Mouse (Mus musculus): Measurements from ENCODE around the gene Cort. TPM values are rescaled to one million over a fixed set of nuclear protein-coding genes. Genes with fewer than 3 reads are reported as not detected.
"Not testable (repeated sequence)": the region's sequence is repeated elsewhere in the genome, so short reads cannot be mapped to it uniquely, and the experiment has no call there.

Cort gene
- polyA plus RNA-seq, 1 experiment from 2014 or later: 1.2 TPM

DNA sequence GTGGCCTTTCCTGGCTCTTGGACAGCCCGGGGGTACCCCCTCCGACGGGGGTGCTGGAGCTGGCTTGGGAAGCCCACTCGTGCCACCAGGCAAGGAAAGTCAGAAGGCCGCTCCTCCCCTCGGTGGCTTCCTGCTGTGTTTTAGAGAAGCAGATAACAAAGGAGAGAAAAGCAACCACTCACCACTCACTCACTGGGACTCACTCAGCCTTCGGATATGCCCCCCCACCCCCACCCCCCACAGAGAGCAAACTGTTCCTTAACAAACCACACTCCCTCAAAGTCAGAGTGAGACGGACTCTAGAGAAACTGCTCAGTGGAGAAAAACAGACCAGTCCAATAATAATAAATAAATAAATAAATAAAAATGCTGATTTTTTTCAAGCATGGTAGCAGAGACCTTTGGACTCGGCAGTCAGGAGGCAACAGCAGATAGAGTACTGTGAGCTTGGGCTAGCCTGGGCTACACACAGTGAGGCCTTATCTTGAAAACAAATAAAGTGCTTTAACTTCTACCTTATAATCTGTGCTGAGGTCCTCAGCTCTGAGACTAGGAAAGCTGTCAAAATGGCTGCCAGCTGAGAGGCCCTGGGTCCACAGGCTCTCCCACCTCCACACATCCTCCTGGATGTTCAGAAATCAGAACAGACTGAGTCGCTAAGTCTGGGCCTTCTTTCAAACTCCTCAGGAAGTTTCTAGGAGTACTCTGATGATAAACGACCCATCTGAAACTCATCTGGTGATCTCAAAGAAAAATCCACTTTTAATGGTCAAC lies 1.0 kb downstream of the Cort start:
- peaks cover 12% of the 10 kb centered on the region; the same call in 1 of the 2 replicates for H3K36me3 ChIP-seq
- no peak overlapping the region for H3K9ac ChIP-seq (replicated peaks)
- H3K4me3 ChIP-seq: no peak overlapping the region
- no peak overlapping the region for H3K27ac ChIP-seq (replicated peaks)
- H3K4me2 ChIP-seq (replicated peaks): no peak overlapping the region
- no peak for ATAC-seq (replicated peaks)
- H3K27me3 ChIP-seq: no peaks in the 10 kb centered on the region
- no peaks in the 10 kb centered on the region for H3K9me3 ChIP-seq
- H3K4me1 ChIP-seq: no peaks in the 10 kb centered on the region
- 44% methylated on average over 11 of the region's 11 CpGs for WGBS

DNA sequence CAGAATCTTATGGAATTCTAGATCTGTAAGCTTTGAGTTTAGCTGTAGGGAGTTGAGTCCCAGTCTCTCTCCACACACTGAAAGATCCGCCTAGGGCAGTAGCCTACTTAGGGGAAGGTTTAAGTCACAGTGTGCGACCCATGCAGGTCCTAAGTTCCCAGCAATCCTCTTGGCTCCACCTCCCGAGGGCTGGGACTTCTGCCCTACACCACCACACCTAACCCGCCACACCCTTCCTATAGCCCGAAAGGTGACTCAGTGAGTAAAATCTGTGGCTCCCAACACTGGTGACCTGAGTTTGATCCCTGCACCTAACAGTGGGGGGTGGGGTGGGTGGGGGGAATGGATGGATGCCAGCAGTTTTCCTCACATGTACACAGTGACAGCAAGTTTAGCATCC lies 3.1 kb downstream of the Cort start:
- Histone ChIP-seq H3K9me3 (no peaks in the 10 kb centered on the region), H3K4me2 (replicated peaks) (no peak overlapping the region), H3K4me3 (no peak overlapping the region), H3K27me3 (no peaks in the 10 kb centered on the region), H3K36me3 (peaks cover 4% of the 10 kb centered on the region; the same call in 1 of the 2 replicates), H3K4me1 (no peaks in the 10 kb centered on the region), H3K9ac (replicated peaks) (no peak overlapping the region), H3K27ac (replicated peaks) (no peak overlapping the region)
- ATAC-seq (replicated peaks): no peak
- 67% methylated on average over 5 of the region's 5 CpGs for WGBS

DNA sequence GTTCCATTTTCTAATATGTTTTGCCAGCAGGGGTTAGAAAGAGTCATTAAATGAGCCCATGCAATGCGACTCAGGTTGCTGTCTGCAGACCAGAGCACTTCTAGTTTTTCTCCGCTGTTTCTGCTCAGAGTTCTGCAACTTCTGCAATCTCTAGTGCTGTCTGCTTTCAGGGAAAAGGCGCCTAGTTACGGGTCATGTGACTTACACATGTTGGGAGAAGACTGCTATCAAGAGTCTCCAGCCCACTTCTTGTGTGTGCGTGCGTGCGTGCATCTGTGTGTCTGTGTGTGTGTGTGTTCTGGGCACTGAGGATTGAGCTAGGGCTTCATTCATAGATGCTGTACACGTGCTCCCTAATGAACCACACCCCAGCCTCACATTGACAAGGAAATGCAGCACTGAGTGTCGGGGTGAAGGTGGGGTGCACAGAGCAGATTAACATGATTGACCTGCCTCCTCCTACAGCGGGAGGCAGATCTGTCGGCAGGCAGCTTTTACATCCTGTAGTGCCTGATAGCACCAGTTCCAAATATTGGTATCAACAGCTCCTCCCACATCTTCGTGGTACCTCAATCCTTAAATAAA lies 6.5 kb downstream of the Cort start:
- 86% methylated on average over 12 of the region's 12 CpGs for WGBS
- not testable (repeated sequence) for H3K27ac ChIP-seq (replicated peaks); H3K9me3 ChIP-seq; H3K27me3 ChIP-seq; H3K9ac ChIP-seq (replicated peaks); H3K4me3 ChIP-seq; H3K36me3 ChIP-seq; H3K4me1 ChIP-seq; H3K4me2 ChIP-seq (replicated peaks); ATAC-seq (replicated peaks)

DNA sequence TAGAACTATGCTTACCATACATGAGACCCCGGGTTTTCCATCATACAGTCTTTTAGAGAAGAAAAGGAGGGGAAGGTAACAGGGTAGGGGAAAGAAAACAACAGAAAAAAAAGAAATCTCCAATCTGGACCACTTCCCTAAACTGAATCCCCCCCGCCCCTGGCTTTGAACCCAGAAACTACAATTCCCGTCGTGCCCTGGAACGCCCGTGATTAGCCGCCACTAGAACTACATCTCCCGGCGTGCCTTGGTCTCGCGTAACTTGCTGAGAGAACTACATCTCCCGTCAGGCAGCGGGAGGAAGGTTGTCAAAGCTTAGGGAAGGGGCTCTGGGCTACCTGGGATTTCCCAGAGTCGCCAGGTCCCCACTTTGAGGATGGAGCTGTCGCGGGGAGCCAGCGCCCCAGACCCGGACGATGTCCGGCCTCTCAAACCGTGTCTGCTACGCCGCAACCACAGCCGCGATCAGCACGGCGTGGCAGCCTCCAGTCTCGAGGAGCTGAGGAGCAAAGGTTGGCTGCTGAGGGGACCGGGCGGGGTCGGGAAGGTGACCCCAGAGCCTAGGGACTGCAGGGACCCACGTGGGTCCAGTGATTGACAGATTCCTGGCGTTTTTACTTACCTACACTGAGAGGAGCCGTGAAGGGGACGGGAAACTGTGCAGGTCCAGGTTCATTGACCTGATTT lies 22.5 kb downstream of the Cort start, which contains the start of gene Dffa:
Gene Dffa, plus strand, starts transcription at position 272 of the 687 bp plus-strand sequence.
- H3K27ac ChIP-seq (replicated peaks): 0 out of 2 replicates have a peak within 1 kb of the TSS, but pooled peaks have one; percentile 15
- no peaks in the 10 kb centered on the region for H3K9me3 ChIP-seq
- WGBS: under 1% methylated on average over 35 of the region's 35 CpGs
- H3K36me3 ChIP-seq: peaks cover 21% of the 10 kb centered on the region
- H3K4me2 ChIP-seq (replicated peaks): peak within 1 kb of the TSS; percentile 88
- ATAC-seq (replicated peaks): peak; percentile 92
- peak within 1 kb of the TSS; percentile 86 for H3K4me3 ChIP-seq
- peaks cover 14% of the 10 kb centered on the region for H3K4me1 ChIP-seq
- no peaks in the 10 kb centered on the region for H3K27me3 ChIP-seq
- peak within 1 kb of the TSS; percentile 90 for H3K9ac ChIP-seq (replicated peaks)

DNA sequence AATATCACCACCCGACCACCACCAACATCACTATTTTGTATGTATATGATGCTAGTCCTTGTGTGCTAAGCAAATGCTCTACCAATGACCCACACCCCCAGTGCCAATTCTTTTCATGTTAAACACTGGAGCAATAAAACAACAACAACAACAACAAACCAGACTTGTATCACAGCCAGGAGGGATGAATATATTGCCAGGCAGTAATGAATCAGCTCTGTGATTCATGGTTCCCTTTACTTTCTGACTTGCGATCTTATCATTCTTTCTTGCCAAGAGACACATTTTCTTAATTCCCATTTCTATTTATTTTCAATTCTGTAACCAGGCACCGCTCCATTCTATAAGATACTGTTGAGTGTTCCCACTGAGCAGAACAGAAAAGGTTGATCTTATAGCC lies 25.1 kb downstream of the Cort start:
- Histone ChIP-seq H3K9ac (replicated peaks) (no peak overlapping the region), H3K9me3 (no peaks in the 10 kb centered on the region), H3K4me3 (no peak overlapping the region), H3K4me1 (peaks cover 28% of the 10 kb centered on the region), H3K36me3 (peaks cover 4% of the 10 kb centered on the region; the same call in 1 of the 2 replicates), H3K27ac (replicated peaks) (no peak overlapping the region), H3K4me2 (replicated peaks) (no peak overlapping the region), H3K27me3 (no peaks in the 10 kb centered on the region)
- 88% methylated on average over 3 of the region's 3 CpGs for WGBS
- no peak for ATAC-seq (replicated peaks)

DNA sequence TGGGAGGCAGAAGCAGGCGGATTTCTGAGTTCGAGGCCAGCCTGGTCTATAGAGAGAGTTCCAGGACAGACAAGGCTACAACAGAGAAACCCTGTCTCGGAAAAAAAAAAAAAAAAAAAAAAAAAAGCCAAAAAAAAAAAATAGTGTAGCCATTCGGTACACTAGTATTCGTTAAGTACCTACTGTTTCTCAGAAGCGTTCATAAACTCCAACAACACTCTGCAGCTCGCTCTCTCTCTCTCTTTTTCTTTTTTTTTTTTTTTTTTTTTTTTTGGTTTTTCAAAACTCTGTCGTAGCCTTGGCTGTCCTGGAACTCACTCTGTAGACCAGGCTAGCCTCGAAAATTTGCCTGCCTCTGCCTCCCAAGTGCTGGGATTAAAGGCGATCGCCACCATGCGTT lies 26.1 kb downstream of the Cort start:
- peaks cover 28% of the 10 kb centered on the region for H3K4me1 ChIP-seq
- not testable (repeated sequence) for H3K27me3 ChIP-seq; H3K4me3 ChIP-seq; H3K9me3 ChIP-seq; H3K36me3 ChIP-seq; ATAC-seq (replicated peaks); H3K4me2 ChIP-seq (replicated peaks); H3K27ac ChIP-seq (replicated peaks); H3K9ac ChIP-seq (replicated peaks)
- WGBS: 85% methylated on average over 12 of the region's 12 CpGs

DNA sequence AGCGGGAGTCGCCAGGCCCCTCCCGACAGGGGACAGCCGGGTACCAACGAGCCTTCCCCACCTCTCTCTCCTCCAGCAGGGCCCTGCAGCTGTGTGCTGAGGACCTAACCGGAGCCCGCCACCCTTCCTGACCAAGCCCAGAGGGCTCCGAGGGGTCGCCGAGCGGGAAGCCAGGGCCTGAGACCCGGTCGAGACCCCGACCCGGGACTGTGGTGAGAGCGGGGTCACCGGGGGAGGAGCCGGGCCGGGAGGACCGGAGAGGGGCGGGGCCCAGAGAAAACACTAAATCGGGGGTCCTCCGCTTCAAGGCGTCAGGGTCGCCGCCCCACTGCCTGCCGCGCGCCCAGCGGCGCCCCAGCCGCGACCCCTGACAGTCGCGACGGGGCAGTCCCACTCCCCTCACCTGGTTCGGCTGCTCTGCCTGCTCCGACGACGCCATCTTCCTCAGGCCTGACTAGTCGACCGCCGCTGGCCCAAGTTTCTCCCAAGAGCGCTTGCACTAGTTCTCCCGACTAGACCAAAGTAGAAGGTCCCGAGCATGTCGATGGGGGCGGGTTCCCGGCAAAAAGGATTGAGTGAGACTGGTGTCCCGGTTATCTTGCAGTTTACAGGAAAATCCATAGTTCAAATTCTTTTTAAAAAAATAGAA lies 27.1 kb downstream of the Cort start, which contains the start of gene Pex14:
Gene Pex14, minus strand, starts transcription at position 508 of the 649 bp plus-strand sequence.
- WGBS: under 1% methylated on average over 43 of the region's 50 CpGs
- ATAC-seq (replicated peaks): peak; percentile 79
- Histone ChIP-seq H3K27ac (replicated peaks) (no peak within 1 kb of the TSS), H3K9ac (replicated peaks) (peak within 1 kb of the TSS; percentile 75), H3K9me3 (no peaks in the 10 kb centered on the region), H3K4me1 (peaks cover 22% of the 10 kb centered on the region), H3K4me2 (replicated peaks) (peak within 1 kb of the TSS; percentile 91), H3K27me3 (no peaks in the 10 kb centered on the region), H3K4me3 (peak within 1 kb of the TSS; percentile 68), H3K36me3 (no peaks in the 10 kb centered on the region)

DNA sequence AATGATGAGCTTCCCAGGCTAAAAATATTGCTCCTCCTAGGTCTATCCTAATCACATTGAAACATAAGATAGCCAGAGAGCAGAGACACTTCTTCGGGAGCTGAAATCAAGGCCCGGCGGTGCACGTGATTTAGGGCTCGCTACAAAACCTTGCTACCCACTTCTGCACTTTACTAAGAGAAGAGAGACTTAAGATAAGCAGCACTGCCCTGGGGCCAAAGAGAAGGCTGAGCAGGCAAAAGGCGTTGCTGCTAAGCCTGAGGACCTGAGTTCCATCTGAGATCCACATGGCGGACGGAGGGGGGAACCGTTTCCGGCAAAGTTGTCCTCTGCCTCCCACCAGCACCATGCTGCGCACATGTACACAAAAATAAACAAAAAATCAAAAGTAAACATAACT lies 28.0 kb downstream of the Cort start:
- H3K4me1 ChIP-seq: peaks cover 18% of the 10 kb centered on the region
- 0 out of 2 replicates have a peak, but pooled peaks cover 6% of the 10 kb centered on the region for H3K36me3 ChIP-seq
- H3K27ac ChIP-seq (replicated peaks): no peak overlapping the region
- 20% methylated on average over 11 of the region's 11 CpGs for WGBS
- no peaks in the 10 kb centered on the region for H3K9me3 ChIP-seq
- peak overlapping the region; percentile 68 for H3K4me3 ChIP-seq
- H3K4me2 ChIP-seq (replicated peaks): peak overlapping the region; percentile 91
- H3K27me3 ChIP-seq: no peaks in the 10 kb centered on the region
- peak overlapping the region; percentile 75 for H3K9ac ChIP-seq (replicated peaks)
- ATAC-seq (replicated peaks): no peak

DNA sequence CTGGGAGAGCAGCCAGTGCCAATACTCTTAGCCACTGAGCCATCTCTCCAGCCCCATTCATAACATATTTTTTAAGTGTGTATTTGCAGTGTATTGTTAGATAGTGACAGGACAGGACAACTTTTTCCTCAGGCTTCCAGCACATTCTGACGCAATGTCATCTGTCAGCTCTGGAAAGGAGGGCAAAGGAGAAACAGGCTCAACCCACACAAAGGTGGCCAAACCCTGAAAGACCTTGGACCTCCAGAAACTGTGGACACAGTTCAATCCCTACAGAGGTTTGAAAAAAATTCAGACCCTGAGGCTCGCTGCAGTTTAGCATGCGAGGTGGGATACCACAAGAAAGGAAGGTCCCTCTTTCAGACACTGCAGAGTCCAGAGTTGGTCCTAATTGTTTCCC lies 28.6 kb downstream of the Cort start:
- H3K4me3 ChIP-seq: 0 out of 2 replicates have a peak overlapping the region, but pooled peaks have one; percentile 68

DNA sequence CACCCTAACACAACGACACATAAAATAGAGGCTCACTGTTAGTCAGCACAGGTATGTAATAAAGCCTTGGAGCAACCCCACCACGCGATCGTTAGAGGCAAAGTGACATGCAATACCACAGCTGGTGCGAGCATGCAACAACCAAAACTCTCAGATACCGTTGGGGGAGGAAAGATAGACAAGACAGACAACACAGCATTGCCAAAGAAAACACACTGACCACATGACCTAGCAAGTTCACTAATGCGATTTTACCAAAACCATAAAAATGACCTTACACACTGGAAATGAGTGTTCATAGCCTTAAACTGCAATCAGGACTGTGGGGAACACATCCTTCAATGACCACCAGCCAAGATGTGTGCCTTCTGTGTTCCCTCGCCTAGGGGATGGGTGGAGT lies 35.2 kb downstream of the Cort start:
- ATAC-seq (replicated peaks): no peak
- no peak overlapping the region for H3K27ac ChIP-seq (replicated peaks)
- no peak overlapping the region for H3K4me3 ChIP-seq
- H3K27me3 ChIP-seq: no peaks in the 10 kb centered on the region
- no peak overlapping the region for H3K4me2 ChIP-seq (replicated peaks)
- H3K4me1 ChIP-seq: no peaks in the 10 kb centered on the region
- 88% methylated on average over 8 of the region's 8 CpGs for WGBS
- H3K9me3 ChIP-seq: no peaks in the 10 kb centered on the region
- no peak overlapping the region for H3K9ac ChIP-seq (replicated peaks)
- H3K36me3 ChIP-seq: peaks cover 9% of the 10 kb centered on the region; the same call in 1 of the 2 replicates

More for the DNA sequence above, 28.6 kb downstream of the Cort start:
- no peak overlapping the region for H3K27ac ChIP-seq (replicated peaks)
- H3K27me3 ChIP-seq: no peaks in the 10 kb centered on the region
- no peak for ATAC-seq (replicated peaks)
- no peak overlapping the region for H3K9ac ChIP-seq (replicated peaks)
- peaks cover 9% of the 10 kb centered on the region; the same call in 1 of the 2 replicates for H3K36me3 ChIP-seq
- WGBS: 83% methylated on average over 3 of the region's 3 CpGs
- 0 out of 2 replicates have a peak overlapping the region, but pooled peaks have one; percentile 91 for H3K4me2 ChIP-seq (replicated peaks)
- no peaks in the 10 kb centered on the region for H3K9me3 ChIP-seq
- peaks cover 18% of the 10 kb centered on the region for H3K4me1 ChIP-seq

DNA sequence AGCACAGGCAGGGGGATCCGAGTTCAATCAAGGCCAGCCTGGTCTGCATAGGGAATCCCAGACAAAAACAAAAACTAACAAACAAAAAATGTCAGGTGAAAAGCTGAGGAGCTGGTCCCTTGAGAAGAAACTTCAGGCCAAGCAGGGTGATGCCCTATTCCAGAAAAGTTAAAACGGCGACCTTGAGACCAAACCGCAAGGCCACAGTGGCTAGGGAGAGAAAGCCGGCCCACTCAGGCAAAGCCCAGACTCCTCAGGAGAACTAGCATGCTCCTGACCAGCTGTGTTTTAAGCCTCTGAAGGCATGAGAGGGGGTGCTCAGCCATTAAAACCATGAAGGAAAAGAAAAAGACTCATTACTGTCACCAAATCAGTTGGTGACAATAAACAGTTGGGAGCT lies 41.2 kb downstream of the Cort start:
- Histone ChIP-seq H3K4me2 (replicated peaks) (no peak overlapping the region), H3K36me3 (no peaks in the 10 kb centered on the region), H3K9me3 (no peaks in the 10 kb centered on the region), H3K4me1 (peaks cover 9% of the 10 kb centered on the region), H3K9ac (replicated peaks) (no peak overlapping the region), H3K27me3 (no peaks in the 10 kb centered on the region), H3K27ac (replicated peaks) (no peak overlapping the region), H3K4me3 (no peak overlapping the region)
- no peak for ATAC-seq (replicated peaks)
- WGBS: 83% methylated on average over 5 of the region's 5 CpGs

Data from forebrain, embryonic 15.5 days (tissue).